Mouse (Mus musculus) ovary, adult 10 weeks (tissue): Measurements from ENCODE around the gene Cdx4. TPM values are rescaled to one million over a fixed set of nuclear protein-coding genes. Genes with fewer than 3 reads are reported as not detected.

Experiments
- polyA plus RNA-seq: library from polyadenylated mRNA; stranded (reverse); fragments of 350-450 nt; fragmentation: Illumina TruSeq; extraction: RNeasy Lipid Tissue Mini Kit (QIAGEN cat#74804); gene quantifications from one replicate; pipeline ENCODE4 v1.2.3, GENCODE M21; 2014

Cdx4 gene
- polyA plus RNA-seq: not detected

DNA sequence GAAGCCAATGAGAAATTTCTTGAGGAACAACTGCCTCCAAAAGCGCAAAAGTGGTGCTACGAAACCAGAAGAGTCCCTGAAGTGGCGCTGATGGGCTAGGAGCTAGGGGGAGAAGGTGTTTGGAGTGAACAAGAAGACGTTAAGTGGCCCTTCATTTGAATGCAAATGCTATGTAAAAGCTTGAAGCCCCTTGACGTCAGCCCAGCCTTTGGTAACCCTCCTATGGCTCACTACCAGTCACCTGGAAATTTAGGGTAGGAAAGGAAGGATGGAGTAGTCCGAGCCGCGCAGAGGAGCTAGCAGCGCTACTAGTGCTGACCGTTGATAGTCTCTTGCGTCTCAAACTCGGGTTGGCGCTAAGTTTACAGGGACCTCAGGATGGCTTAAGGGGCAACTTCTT lies at the start of gene Cdx4:
TSS of gene Cdx4 (plus strand) at position 253 of the 400 bp plus-strand sequence.

GRCm38 (mm10) chrX:103356287-103356686 lies 35.1 kb downstream of the Cdx4 start, which contains the start of gene Chic1:
Gene Chic1, plus strand, starts transcription at chrX:103356476.

Other genes starting within 250 kb of the Cdx4 start
- gene Nap1l2, start 134.8 kb upstream of the Cdx4 start, polyA plus RNA-seq: 17.8 TPM
- gene Chic1, start 35.1 kb downstream of the Cdx4 start, polyA plus RNA-seq: 29.3 TPM
- not detected for gene Tsx, start 93.1 kb downstream of the Cdx4 start, polyA plus RNA-seq
- gene Gm26992, start 100.6 kb downstream of the Cdx4 start, polyA plus RNA-seq: not detected